Mouse (Mus musculus) left cerebral cortex, adult 18-20 months (tissue): ENCODE measurements around the gene Greb1. TPM values are rescaled to one million over a fixed set of nuclear protein-coding genes. Genes with fewer than 3 reads are reported as not detected.
A peak's percentile ranks its signal among the peaks of the same experiment; 100 is the strongest.
"Not testable (repeated sequence)": the region's sequence is repeated elsewhere in the genome, so short reads cannot be mapped to it uniquely, and the experiment has no call there.

ENCODE experiments used
- DNase-seq, 2 experiments: peaks; one replicate each; pipeline ENCODE4 v3.0.0; 2021 to 2022; ENCODE audit warnings: low spot score in 2 of 2, mixed read lengths in 1 of 2
- total RNA-seq, 2 experiments: library from RNA; stranded (reverse); gene quantifications; 2 replicates each; pipeline ENCODE4 v1.2.3; 2021

Greb1 gene
- total RNA-seq, 2 experiments from 2014 or later: 0.98 to 1.0 TPM

GRCm38 (mm10) chr12:16698691-16699090 is 102.0 kb downstream of the Greb1 start:
- no peak for DNase-seq

GRCm38 (mm10) chr12:16696146-16696545 is 104.5 kb downstream of the Greb1 start:
- no peak for DNase-seq

- not testable (repeated sequence) for DNase-seq
Measured at GRCm38 (mm10) chr12:16695252-16695651, 105.4 kb downstream of the Greb1 start.

GRCm38 (mm10) chr12:16694783-16695182 is 105.9 kb downstream of the Greb1 start:
- no peak for DNase-seq

- no peak for DNase-seq
Measured at GRCm38 (mm10) chr12:16690631-16691030, 110.1 kb downstream of the Greb1 start.

- no peak for DNase-seq
Measured at GRCm38 (mm10) chr12:16672246-16672645, 128.4 kb downstream of the Greb1 start.

- no peak for DNase-seq
Measured at GRCm38 (mm10) chr12:16669176-16669575, 131.5 kb downstream of the Greb1 start.

- DNase-seq: no peak
Measured at GRCm38 (mm10) chr12:16665022-16665421, 135.7 kb downstream of the Greb1 start.

- DNase-seq: no peak
Measured at GRCm38 (mm10) chr12:16662955-16663585, 137.6 kb downstream of the Greb1 start.

- DNase-seq: no peak
Measured at GRCm38 (mm10) chr12:16661936-16662335, 138.8 kb downstream of the Greb1 start.

- no peak for DNase-seq
Measured at GRCm38 (mm10) chr12:16661459-16661858, 139.2 kb downstream of the Greb1 start.

- DNase-seq: peak; percentile 18 to 22
Measured at GRCm38 (mm10) chr12:16656906-16657875, 143.5 kb downstream of the Greb1 start.

- DNase-seq: no peak
Measured at GRCm38 (mm10) chr12:16655604-16656003, 145.1 kb downstream of the Greb1 start.

- DNase-seq: peak; percentile 54 to 76
Measured at GRCm38 (mm10) chr12:16653332-16654093, 147.2 kb downstream of the Greb1 start, which contains the start of gene Ntsr2. Gene Ntsr2 (plus strand): TSS chr12:16653382.

- DNase-seq: no peak
Measured at GRCm38 (mm10) chr12:16649819-16650218, 150.9 kb downstream of the Greb1 start.

- DNase-seq: no peak
Measured at GRCm38 (mm10) chr12:16648273-16648672, 152.4 kb downstream of the Greb1 start.

- DNase-seq: no peak
Measured at GRCm38 (mm10) chr12:16646780-16647409, 153.8 kb downstream of the Greb1 start.

GRCm38 (mm10) chr12:16644698-16645097 is 156.0 kb downstream of the Greb1 start:
- no peak for DNase-seq

GRCm38 (mm10) chr12:16643508-16644345 is 157.0 kb downstream of the Greb1 start:
- peak in 1 of 2 experiments; percentile 34 for DNase-seq

GRCm38 (mm10) chr12:16642000-16642399 is 158.7 kb downstream of the Greb1 start:
- no peak for DNase-seq
